Mouse (Mus musculus) G1E-ER4 (cell line): ENCODE measurements around the gene Alx3. TPM values are rescaled to one million over a fixed set of nuclear protein-coding genes. Genes with fewer than 3 reads are reported as not detected.

Experiments
- GATA1 ChIP-seq: IDR thresholded peaks from one replicate; pipeline ENCODE4 v1.8.0; 2012; ENCODE audit warnings: low read length, inconsistent platforms
- polyA plus RNA-seq: library from polyadenylated mRNA; stranded (reverse); fragments of >175 nt; gene quantifications from 2 replicates; pipeline ENCODE4 v1.2.3, GENCODE M21; 2012

Alx3 gene
- polyA plus RNA-seq, 1 experiment = not detected

- no peak for TF ChIP-seq GATA1
Measured at GRCm38 (mm10) chr3:107607221-107607620, 12.4 kb downstream of the Alx3 start.

GRCm38 (mm10) chr3:107608808-107609207 is 14.0 kb downstream of the Alx3 start:
- TF ChIP-seq GATA1 = no peak

DNA sequence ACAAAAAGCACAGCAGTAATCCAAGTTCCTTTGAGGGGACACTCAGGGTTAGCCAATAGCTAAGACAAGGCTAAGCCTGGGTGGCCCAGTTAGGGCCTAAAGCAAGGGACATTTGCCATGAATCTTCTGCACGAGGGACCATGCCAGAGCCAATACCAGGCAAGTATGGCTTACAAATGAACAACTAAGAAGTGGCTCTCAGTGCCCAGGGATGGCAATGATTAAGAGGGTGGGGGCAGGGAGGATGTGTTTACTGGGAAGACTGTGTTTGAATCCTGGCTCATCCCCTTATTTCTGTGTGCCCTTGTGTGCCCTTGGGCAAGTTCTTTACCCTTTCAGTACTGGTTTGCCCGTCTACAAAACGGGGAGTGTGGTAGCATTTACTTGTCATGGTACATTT is 14.5 kb downstream of the Alx3 start:
- no peak for TF ChIP-seq GATA1

- no peak for TF ChIP-seq GATA1
Measured at GRCm38 (mm10) chr3:107611394-107611793, 16.6 kb downstream of the Alx3 start.

GRCm38 (mm10) chr3:107612902-107613525 is 18.2 kb downstream of the Alx3 start:
- TF ChIP-seq GATA1 = no peak

DNA sequence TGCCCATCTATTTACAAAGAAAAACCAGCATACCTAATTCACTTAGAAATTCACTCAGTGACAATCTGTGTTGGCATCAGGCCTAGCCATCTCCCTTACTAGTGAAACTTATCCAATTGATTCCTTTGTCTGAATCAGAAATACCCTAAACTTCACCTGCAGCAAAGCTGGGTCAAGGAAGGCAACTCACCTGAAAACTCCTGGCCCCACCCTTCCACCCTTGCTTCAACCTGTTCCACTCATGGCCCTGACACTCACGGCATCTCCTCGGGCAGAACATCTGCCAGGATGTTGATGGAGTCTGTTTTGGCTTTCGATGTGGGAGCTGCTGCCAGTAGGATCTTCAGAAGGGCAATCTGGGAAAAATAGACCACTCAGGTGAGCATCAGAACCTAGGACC is 23.0 kb downstream of the Alx3 start:
- TF ChIP-seq GATA1 = no peak

GRCm38 (mm10) chr3:107619911-107620310 is 25.1 kb downstream of the Alx3 start:
- TF ChIP-seq GATA1 = no peak

DNA sequence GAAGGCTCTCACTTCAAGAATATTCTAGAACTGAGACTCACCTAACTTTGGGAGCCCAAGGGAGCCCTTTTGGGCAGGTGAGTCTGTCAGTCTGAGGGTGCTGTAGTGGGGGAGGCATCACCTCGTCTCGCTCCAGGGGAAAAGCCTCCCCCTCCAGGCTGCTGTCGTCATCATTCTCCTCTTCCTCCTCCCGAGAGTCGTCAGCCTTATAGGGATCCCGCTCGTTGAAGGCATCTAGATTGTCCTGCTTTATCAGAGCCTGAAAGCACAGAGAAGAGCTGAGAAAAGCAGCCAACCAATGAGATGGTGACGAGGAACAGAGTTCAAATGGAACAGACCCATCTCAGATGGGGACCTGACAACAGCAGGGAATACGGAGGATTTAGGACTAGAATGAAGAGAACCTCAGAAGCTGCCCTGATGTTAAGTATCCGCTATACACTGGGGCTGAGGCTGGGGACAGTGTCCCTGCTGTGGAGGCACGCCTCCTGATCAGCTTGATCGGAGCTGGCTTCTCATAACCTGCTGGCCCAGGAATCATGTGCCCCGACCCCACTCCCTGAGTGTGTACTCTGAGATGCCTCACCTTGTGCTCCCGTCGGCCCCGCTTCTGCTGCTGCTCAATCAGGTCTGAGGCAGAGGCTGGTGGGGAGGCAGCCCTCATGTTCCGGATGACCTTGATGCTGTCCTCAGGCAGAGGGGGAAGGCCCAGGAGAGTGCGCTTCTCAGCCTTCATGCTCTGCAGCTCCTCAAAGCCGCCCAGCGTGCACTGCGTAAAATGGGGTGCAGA is 26.6 kb downstream of the Alx3 start:
- no peak for TF ChIP-seq GATA1

DNA sequence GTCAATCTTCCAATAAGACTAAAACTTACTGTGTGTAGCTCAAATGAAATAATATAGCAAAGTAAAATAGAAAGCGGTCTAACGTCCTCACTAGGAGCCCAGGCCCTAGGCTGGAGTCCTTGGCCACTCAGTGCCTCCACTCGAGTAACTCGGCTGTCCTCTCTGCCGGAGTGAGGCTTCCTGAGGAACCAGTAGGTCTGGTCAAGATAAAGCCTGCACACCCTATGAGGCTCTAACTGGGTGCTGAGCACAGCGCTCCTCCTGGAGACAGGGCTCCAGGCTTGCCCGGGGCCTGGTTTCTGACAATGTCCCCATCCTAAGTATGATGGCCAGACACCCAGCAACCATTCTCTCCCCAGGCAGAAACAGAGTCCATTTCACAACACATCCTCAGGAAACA is 27.7 kb downstream of the Alx3 start:
- no peak for TF ChIP-seq GATA1

GRCm38 (mm10) chr3:107624424-107624823 is 29.6 kb downstream of the Alx3 start:
- no peak for TF ChIP-seq GATA1

DNA sequence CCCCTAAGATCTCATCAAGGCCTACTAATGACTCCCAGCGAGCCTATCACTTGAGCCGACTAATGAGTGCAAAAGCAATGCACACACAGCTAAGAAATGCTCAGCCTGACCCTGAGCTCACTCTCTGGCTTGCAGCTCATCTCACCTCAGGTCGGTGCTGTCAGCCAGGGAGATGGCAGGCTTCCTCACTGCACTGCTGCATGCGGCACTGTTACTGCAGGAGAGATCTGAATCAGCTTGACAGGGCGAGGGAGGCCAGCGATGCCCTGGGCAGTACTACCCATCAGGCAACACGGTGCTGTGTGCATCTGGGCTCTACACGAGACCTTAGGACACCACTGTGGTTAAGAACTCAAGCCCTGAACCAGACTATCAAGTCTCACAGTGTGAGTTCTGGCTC is 30.7 kb downstream of the Alx3 start:
- no peak for TF ChIP-seq GATA1

DNA sequence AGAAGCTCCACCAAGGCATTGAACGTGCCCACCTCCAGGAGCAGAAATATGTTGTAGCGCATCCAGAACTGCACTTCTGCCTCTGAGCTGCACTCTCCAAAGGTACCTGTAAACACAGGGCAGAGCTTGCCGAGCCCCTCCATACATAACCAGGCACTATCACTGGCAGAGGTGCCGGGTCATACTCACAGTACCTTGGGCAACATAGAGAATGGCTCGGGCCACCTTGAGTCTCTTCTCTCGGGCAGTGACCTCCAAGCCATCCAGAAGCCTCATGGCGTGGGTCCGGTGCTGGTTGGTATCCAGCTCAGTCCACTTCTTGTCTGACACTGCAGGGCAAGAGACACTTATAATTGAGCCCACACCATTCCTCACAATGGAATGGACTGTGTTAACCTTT is 31.9 kb downstream of the Alx3 start:
- no peak for TF ChIP-seq GATA1

- no peak for TF ChIP-seq GATA1
Measured at GRCm38 (mm10) chr3:107627641-107628040, 32.8 kb downstream of the Alx3 start.

DNA sequence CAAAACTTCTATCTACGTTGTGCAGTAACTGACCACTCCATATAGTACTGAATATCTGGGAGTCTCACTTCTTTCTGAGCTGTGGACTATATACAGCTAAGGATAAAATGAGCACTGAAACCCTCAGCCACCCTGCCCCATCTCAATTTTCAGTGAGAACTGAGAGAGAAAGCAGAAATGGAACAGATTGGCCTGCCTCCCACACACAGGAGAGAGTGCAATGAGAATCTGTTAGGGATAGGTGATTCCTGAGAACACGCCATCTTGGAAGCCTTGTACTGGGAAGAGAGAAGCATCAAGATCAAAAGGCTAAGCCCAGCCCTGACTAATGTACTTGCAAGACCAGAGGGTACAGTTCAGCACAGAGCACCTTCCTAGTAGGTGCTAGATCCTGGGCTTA is 33.7 kb downstream of the Alx3 start:
- TF ChIP-seq GATA1 = no peak

DNA sequence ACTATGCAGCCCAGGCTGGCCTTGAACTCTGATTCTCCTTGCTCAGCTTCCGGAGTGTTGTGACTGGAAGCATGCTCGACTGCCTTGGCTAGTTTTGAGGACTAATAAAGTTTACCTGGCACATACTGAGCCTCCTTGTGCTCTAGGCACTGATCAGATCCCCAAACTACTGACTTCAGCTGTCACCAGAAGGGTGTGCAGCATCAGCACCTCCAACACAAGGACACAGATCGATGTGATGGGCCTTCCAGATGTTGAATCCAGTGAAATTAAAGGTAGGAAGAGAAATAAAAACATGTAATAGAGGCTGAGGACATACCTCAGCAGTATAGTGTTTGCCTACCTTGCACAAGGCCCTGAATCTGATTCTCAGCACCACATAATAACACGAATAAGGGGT is 34.6 kb downstream of the Alx3 start:
- TF ChIP-seq GATA1 = no peak

GRCm38 (mm10) chr3:107630682-107631522 is 36.1 kb downstream of the Alx3 start, which contains the start of gene Gm10961:
Gene Gm10961, plus strand, starts transcription at chr3:107631322.
- TF ChIP-seq GATA1 = no peak
